Mouse (Mus musculus) left cerebral cortex, adult 2 months (tissue): ENCODE data around the gene Zfp316. TPM values are rescaled to one million over a fixed set of nuclear protein-coding genes. Genes with fewer than 3 reads are reported as not detected.
A peak's percentile ranks its signal among the peaks of the same experiment; 100 is the strongest.

ENCODE experiments used
- DNase-seq, 2 experiments: peaks; one replicate each; pipeline ENCODE4 v3.0.0; 2021 to 2022; ENCODE audit warnings: low spot score in 2 of 2, mixed read lengths in 1 of 2; ENCODE audit errors: extremely low spot score in 1 of 2
- H3K27ac ChIP-seq: fragments of 200-600 bp; 2 replicates; pipeline ENCODE4 v1.8.1; 2022
- H3K4me3 ChIP-seq: fragments of 200-600 bp; 2 replicates; pipeline ENCODE4 v1.8.1; 2022
- CTCF ChIP-seq: fragments of 200-600 bp; IDR thresholded peaks from 2 replicates; pipeline ENCODE4 v1.8.1; 2022; ENCODE audit warnings: antibody characterized with exemption, mild to moderate bottlenecking, moderate library complexity
- intact Hi-C: fragments of 180-260 bp; cut with DNase I; formaldehyde crosslinking; loops from one replicate; pipeline ENCODE4 v1.15.1; 2025
- long read RNA-seq, 2 experiments: library from polyadenylated mRNA; stranded (forward); transcript quantifications; one replicate each; pipeline ENCODE4 v2.0.0; 2021; ENCODE audit warnings: borderline mapping rate in 2 of 2
- total RNA-seq, 2 experiments: library from RNA; stranded (reverse); gene quantifications; 2 replicates each; pipeline ENCODE4 v1.2.3; 2021

Gene Zfp316
- 10 to 100 TPM; 20.0 to 23.4 TPM for total RNA-seq
- long read RNA-seq, experiment 1, full-length matches to known transcripts, result 4 of 5 reads
- long read RNA-seq, experiment 1, partial matches to known transcripts, result 0 of 5 reads
- long read RNA-seq, experiment 1, other reads (novel, unspliced or antisense), result 1 of 5 reads
- long read RNA-seq, experiment 2, full-length matches to known transcripts, result 5 of 5 reads
- long read RNA-seq, experiment 2, partial matches to known transcripts, result 0 of 5 reads
- long read RNA-seq, experiment 2, other reads (novel, unspliced or antisense), result 0 of 5 reads

GRCm38 (mm10) chr5:143269363-143270150, at the start of gene Zfp316:
TSS of gene Zfp316 (minus strand) at chr5:143270022.
- intact Hi-C loops, result no loop called here
- Histone ChIP-seq H3K27ac (peak within 1 kb of the TSS; percentile 97), H3K4me3 (peak within 1 kb of the TSS; percentile 63)
- TF ChIP-seq CTCF, result no peak
- DNase-seq, result peak; percentile 72 to 78

- no peak overlapping the region for H3K4me3 ChIP-seq
- no peak for DNase-seq
- intact Hi-C loops, result no loop called here
- no peak overlapping the region for H3K27ac ChIP-seq
- no peak for TF ChIP-seq CTCF
Observed at GRCm38 (mm10) chr5:143317288-143317610, 47.4 kb upstream of the Zfp316 start.

- no peak overlapping the region for H3K4me3 ChIP-seq
- no peak overlapping the region for H3K27ac ChIP-seq
- intact Hi-C loops, result no loop called here
- TF ChIP-seq CTCF, result no peak
- DNase-seq, result no peak
Observed at GRCm38 (mm10) chr5:143316605-143317287, 46.9 kb upstream of the Zfp316 start.

- H3K4me3 ChIP-seq, result peak overlapping the region; percentile 80
- no peak for DNase-seq
- no peak for TF ChIP-seq CTCF
- intact Hi-C loops, result no loop called here
- no peak overlapping the region for H3K27ac ChIP-seq
Observed at GRCm38 (mm10) chr5:143315514-143315888, 45.7 kb upstream of the Zfp316 start.

DNA sequence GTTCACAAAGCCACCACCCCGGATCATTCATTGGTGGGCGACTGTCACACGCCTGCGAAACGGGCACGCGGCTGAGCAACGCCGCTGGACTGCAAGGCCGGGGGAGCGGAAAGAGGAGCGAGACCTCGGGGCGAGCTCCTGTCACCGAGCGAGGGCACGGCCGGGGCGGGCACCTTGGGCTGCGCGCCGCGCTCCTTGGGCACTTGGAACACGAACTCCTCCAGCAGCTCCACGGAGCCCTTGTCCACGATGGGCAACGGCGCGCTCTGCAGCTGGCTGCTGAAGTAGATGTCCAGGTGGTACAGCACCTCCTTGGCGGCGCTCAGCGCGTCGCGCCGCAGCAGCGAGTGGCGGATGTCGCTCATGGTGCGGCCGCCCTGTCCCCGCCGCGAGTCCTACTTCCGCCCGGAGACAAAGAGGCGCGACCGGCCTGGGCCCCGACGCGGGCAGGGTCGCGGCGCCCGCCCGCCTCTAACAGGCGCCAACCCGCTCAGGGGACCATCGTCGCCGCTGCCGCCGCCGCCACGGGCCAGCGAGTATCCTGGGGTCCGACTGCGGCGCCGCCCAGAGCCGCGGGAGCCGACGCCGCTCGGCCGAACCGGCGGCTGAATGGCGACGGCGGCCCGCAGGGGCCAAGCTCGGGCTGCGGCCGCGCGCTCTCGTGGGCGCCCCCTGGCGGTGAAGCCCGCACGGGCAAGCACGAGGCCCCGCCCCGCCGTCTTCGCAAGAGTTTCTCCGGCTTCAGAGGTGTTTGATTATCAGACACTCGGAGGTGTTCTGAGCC, 45.1 kb upstream of the Zfp316 start, which contains the start of gene E130309D02Rik:
Gene E130309D02Rik (minus strand): TSS at position 631 of the 784 bp plus-strand sequence.
- peak; percentile 95 for TF ChIP-seq CTCF
- intact Hi-C loops, result no loop called here
- H3K27ac ChIP-seq, result peak within 1 kb of the TSS; percentile 89
- DNase-seq, result peak; percentile 91 to 94
- H3K4me3 ChIP-seq, result peak within 1 kb of the TSS; percentile 80

DNA sequence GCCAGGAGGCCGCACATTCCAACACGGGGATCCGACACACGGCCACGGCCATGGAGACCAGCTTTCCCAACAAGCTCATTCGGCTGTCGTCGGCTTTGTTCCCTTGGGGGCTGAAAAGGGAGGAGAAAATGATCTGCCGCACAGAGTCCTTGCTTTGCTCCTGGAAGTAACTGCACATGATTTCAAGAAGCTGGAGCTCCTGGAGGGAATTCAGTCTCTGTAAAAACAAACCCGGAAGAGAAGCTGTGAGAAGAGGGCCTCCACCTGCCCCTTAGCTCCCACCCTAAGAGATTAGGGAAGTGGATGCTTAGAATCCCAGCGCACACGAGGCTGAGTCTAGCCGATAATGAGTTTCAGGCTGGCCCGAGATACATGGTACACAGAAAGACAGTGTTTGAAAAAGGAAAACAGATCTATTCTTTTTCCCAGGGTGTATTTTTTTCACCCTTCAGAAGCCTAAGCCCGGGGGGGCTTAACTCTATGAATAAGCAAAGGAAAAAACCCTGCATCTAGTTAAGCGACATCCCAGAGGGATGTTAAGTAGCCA, 44.4 kb upstream of the Zfp316 start:
- Histone ChIP-seq H3K4me3 (peak overlapping the region; percentile 80), H3K27ac (peak overlapping the region; percentile 89)
- no peak for DNase-seq
- intact Hi-C loops, result no loop called here
- no peak for TF ChIP-seq CTCF

GRCm38 (mm10) chr5:143311886-143312285, 42.1 kb upstream of the Zfp316 start:
- Histone ChIP-seq H3K4me3 (no peak overlapping the region), H3K27ac (no peak overlapping the region)
- intact Hi-C loops, result no loop called here
- DNase-seq, result peak; percentile 69 to 74
- peak; percentile 87 for TF ChIP-seq CTCF

GRCm38 (mm10) chr5:143309916-143310315, 40.1 kb upstream of the Zfp316 start:
- no peak overlapping the region for H3K27ac ChIP-seq
- intact Hi-C loops, result no loop called here
- no peak for DNase-seq
- TF ChIP-seq CTCF, result no peak
- no peak overlapping the region for H3K4me3 ChIP-seq

GRCm38 (mm10) chr5:143308825-143309224, 39.0 kb upstream of the Zfp316 start:
- no peak overlapping the region for H3K4me3 ChIP-seq
- no peak overlapping the region for H3K27ac ChIP-seq
- DNase-seq, result no peak
- TF ChIP-seq CTCF, result no peak
- intact Hi-C loops, result no loop called here

DNA sequence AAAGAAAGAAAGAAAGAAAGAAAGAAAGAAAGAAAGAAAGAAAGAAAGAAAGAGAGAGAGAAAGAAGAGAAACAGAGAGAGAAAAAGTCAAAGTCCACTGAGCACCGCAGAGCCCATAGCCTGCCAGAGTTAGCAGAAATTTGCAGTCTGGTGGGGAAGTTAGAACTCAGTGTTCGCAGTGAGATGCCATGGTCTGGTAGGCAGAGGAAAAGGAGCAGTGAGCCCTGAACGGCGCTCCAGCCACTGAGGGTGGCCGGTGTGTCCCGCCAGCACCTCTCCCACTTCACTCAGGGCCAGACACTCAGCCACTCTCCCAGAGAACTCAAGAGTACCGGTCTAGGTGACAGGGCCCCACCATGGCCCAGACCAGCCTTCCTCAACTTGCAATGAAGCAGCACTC, 34.4 kb upstream of the Zfp316 start:
- H3K4me3 ChIP-seq, result no peak overlapping the region
- TF ChIP-seq CTCF, result no peak
- no peak overlapping the region for H3K27ac ChIP-seq
- no peak for DNase-seq
- intact Hi-C loops, result loop anchor here (5.0 kb wide), 1 partner anchor 127 kb away; no protein-coding TSS in a partner anchor

GRCm38 (mm10) chr5:143301296-143301695, 31.5 kb upstream of the Zfp316 start:
- TF ChIP-seq CTCF, result peak; percentile 46
- Histone ChIP-seq H3K27ac (no peak overlapping the region), H3K4me3 (no peak overlapping the region)
- intact Hi-C loops, result loop anchor here (5.0 kb wide), 1 partner anchor 124 kb away; no protein-coding TSS in a partner anchor
- DNase-seq, result no peak
